Mouse (Mus musculus): ENCODE data around the gene Olah. TPM values are rescaled to one million over a fixed set of nuclear protein-coding genes. Genes with fewer than 3 reads are reported as not detected.

The Olah gene
- polyA plus RNA-seq, 1 experiment from 2014 or later, result not detected

DNA sequence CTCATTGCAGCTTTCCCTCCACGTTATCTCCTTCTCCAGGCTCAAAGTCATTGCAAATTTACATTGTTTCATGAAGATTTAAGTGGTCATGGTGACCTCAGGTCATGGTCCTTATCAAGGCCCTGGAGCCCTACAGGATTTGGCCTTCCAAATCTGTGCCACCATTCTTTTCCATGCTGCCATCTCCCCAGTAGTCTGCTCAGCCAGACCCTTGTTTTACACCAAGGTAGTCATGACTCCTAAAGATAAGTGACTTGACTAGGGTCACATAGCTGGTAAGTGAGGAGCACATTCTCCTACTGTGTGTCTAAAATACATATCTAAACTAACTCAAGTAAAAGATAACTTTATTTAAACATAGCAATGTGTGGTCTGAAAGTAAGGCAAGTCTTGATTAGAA lies 104.8 kb downstream of the Olah start:
- Histone ChIP-seq H3K9me3 (no peaks in the 10 kb centered on the region), H3K4me3 (no peak overlapping the region), H3K4me1 (no peaks in the 10 kb centered on the region), H3K4me2 (replicated peaks) (no peak overlapping the region), H3K27ac (no peak overlapping the region), H3K36me3 (no peaks in the 10 kb centered on the region), H3K9ac (no peak overlapping the region), H3K27me3 (replicated peaks) (no peaks in the 10 kb centered on the region)
- ATAC-seq (ENCODE audit: low FRiP score, low read depth), result no peak
- WGBS, result 78% methylated on average over 1 of the region's 1 CpGs

Other genes starting within 250 kb of the Olah start
- gene Nmt2, start 113.0 kb downstream of the Olah start, polyA plus RNA-seq (2016; fragmentation: Nextera tagmentation; extraction: Ambion mirVana), result 55.4 and 57.9 TPM in 2 replicates
- gene Rpp38, start 64.6 kb downstream of the Olah start, polyA plus RNA-seq (2016; fragmentation: Nextera tagmentation; extraction: Ambion mirVana), result 12.3 and 13.8 TPM in 2 replicates
- 1.1 TPM in 1 of 2 replicates, not detected in the other for gene Acbd7, start 61.0 kb downstream of the Olah start, polyA plus RNA-seq (2016; fragmentation: Nextera tagmentation; extraction: Ambion mirVana)
- 0.52 and 1.1 TPM in 2 replicates for gene Meig1, start 25.4 kb upstream of the Olah start, polyA plus RNA-seq (2016; fragmentation: Nextera tagmentation; extraction: Ambion mirVana)
- 8.1 and 8.5 TPM in 2 replicates for gene Dclre1c, start 26.9 kb upstream of the Olah start, polyA plus RNA-seq (2016; fragmentation: Nextera tagmentation; extraction: Ambion mirVana)
- gene Suv39h2, start 77.8 kb upstream of the Olah start, polyA plus RNA-seq (2016; fragmentation: Nextera tagmentation; extraction: Ambion mirVana), result 26.1 and 27.7 TPM in 2 replicates
- 9.0 and 9.3 TPM in 2 replicates for gene Gm45902, start 115.6 kb upstream of the Olah start, polyA plus RNA-seq (2016; fragmentation: Nextera tagmentation; extraction: Ambion mirVana)
- gene Hspa14, start 115.6 kb upstream of the Olah start, polyA plus RNA-seq (2016; fragmentation: Nextera tagmentation; extraction: Ambion mirVana), result 82.9 and 84.2 TPM in 2 replicates
- 0.08 and 0.23 TPM in 2 replicates for gene Cdnf, start 115.8 kb upstream of the Olah start, polyA plus RNA-seq (2016; fragmentation: Nextera tagmentation; extraction: Ambion mirVana)
- 41.1 and 51.8 TPM in 2 replicates for gene Fam107b, start 173.3 kb upstream of the Olah start, polyA plus RNA-seq (2016; fragmentation: Nextera tagmentation; extraction: Ambion mirVana)